Mouse (Mus musculus) spleen, postnatal 36 days (tissue): ENCODE measurements around the gene Lrrc8d.

Experiments used
- DNase-seq, 2 experiments: peaks; one replicate each; pipeline ENCODE4 v3.0.0; 2022; ENCODE audit warnings: low spot score in 2 of 2, mixed read lengths in 1 of 2

The Lrrc8d gene

GRCm38 (mm10) chr5:105765386-105765785, 65.6 kb downstream of the Lrrc8d start:
- no peak for DNase-seq

DNA sequence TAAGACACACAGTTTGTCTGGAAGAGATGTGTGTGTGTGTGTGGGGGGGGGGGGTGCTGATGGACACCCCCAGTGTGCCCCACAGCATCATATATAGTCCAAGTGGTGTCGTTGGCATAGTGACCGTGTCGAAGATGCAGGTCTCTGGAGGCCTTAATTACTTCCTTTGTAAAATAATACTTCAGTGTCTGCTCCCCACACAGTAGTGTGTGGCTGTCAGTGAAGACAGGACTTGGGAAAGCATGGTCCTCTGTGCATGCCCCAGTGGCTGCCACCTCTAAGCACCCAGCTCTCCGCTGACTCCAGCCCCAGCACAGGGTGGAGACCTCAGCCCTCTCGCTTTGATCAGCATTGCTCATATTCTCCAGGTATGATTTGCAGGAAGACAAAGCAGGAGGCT, 76.6 kb downstream of the Lrrc8d start:
- no peak for DNase-seq

- no peak for DNase-seq
Measured at GRCm38 (mm10) chr5:105776978-105777593, 77.3 kb downstream of the Lrrc8d start.

DNA sequence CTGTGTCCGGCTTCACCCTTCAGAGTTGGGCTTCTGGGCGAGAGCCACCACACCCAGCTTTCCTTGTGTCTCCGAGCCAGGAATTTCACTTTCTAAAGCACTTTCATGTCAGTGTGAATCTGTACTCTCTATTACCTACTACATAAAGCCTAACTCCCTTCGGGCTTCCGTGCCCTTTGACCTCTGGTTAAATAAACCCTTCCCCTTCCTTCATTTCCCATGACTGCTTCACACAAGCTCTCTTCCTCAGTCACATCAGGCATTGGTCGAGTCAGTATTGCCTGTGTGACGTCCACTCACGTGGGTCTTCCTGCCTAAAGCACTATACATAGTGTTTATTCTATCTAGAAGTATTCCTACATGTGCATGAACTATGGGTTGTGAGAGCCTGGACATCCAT, 77.9 kb downstream of the Lrrc8d start:
- DNase-seq: no peak

DNA sequence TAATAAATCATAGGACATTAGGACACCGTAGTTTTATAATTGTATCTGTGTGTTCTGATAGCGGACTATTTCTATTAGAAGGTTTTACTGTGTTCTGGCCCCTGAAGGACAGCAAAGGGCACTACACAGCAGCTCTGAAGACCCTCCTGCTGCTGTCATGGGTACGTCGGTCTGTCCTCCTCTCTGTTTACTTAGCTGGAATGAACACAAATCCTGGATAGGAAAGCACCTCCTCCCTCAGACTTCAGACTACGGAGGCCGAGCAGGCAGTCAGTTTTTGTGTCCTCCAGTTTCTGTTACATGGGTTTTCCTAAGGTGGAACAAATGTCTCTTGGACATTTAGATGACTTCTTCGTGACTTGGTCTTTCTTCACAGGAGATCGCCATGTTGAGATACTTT, 78.4 kb downstream of the Lrrc8d start:
- DNase-seq: no peak

- no peak for DNase-seq
Measured at GRCm38 (mm10) chr5:105778723-105779122, 79.0 kb downstream of the Lrrc8d start.

- DNase-seq: no peak
Measured at GRCm38 (mm10) chr5:105779331-105779730, 79.6 kb downstream of the Lrrc8d start.

DNA sequence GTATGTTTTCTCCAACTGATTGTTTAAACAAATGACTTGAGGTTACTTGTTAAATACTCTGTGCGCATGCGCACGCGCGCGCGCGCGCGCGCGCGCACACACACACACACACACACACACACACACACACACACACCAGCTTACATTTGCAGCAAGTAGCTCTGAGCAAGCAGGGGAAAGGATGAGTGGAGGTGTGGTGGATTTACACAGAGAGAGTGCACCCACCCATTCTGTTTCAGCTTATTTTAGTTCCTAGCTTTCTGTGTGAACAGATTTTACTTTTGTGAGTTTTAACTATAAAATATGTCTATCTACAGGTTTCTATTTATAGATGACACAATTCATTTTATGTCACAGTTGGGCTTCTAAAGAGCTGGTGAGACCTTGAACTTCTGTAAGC, 84.1 kb downstream of the Lrrc8d start:
- no peak for DNase-seq

- no peak for DNase-seq
Measured at GRCm38 (mm10) chr5:105784724-105785123, 85.0 kb downstream of the Lrrc8d start.

- no peak for DNase-seq
Measured at GRCm38 (mm10) chr5:105787577-105787976, 87.8 kb downstream of the Lrrc8d start.

DNA sequence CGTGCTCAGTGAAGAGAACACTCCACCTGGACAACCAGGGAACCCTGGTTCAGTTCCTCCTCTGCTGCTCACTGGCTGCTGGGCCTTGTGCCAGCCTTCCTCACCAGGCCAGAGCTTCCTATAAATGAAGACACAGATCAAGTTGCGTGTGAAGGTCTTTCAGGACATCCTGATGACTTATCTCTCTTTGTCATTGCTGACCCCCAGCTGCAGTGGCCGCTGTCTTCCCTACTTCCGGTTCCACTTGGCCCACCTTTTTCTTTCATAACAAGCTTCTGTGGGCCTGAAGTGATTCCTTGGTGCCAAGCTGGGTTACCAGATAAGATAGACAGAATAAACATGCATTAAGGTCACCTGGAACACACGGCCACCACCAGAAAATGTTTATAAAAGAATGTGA, 90.0 kb downstream of the Lrrc8d start:
- no peak for DNase-seq

GRCm38 (mm10) chr5:105792331-105792801, 92.6 kb downstream of the Lrrc8d start:
- no peak for DNase-seq

GRCm38 (mm10) chr5:105792853-105793547, 93.2 kb downstream of the Lrrc8d start:
- DNase-seq: no peak

- DNase-seq: no peak
Measured at GRCm38 (mm10) chr5:105793548-105793940, 93.8 kb downstream of the Lrrc8d start.

DNA sequence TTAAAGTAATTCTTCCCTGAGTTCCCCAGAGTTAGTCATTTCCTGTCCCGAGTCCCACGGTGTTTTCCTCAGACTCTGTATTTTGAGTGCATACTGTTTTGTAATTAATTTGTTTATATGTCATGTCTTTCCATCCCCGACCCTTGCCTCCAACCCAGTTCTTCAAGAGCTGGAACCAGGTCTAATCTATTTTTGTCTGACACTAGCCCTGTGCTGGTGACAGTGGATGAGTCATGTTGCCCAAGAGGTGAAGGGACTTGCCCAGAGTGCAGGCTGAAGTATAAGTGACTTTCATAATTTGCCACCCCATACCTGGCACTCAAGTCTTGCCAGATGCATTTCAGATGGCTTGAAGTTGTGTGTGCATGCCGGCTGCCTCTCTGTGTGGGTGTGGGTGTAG, 98.7 kb downstream of the Lrrc8d start:
- no peak for DNase-seq

- DNase-seq: no peak
Measured at GRCm38 (mm10) chr5:105799850-105800635, 100.3 kb downstream of the Lrrc8d start.

DNA sequence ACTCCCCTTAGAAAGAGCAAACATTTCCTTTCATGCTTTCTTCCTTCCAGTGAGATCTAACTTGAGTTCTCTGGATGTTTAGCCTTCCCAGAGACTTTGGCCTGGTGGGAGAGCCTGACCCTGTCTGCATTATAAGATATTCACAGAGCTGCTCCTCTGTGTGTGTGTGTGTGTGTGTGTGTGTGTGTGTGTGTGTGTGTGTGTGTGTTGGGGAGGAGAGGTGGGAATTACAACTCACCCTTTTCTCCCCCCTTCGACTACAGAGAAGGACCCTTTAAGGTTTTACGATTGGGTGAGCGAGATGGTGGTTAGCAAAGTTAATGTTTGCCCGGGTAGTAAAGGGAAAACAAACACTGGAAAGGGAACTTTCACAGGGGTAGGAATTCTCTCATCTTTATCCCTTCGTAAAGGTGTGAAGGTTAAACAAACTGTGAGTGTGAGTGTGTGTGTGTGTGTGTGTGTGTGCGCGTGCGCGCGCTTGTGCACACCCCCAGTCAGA, 101.3 kb downstream of the Lrrc8d start:
- DNase-seq: no peak

- DNase-seq: no peak
Measured at GRCm38 (mm10) chr5:105805955-105806354, 106.2 kb downstream of the Lrrc8d start.

DNA sequence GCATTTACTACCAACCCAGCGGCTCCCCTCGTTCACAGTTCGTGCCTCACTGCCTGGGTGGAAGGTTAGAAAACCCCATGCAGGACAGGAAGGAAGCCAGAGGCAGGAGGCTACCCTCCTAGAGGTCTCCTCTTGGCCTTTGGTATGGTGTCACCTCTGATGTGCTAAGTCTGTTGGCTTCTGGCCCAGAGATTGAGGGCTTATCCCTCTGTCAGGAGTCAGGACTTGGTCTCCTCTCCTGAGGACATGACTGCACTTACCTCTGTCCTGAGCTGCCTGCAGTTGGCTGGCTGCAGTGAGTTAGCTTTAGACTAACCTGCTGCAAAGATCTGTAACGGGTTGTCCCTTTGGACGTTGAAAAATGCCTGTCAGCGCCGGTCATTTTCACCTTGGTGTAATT, 107.7 kb downstream of the Lrrc8d start:
- DNase-seq: no peak

DNA sequence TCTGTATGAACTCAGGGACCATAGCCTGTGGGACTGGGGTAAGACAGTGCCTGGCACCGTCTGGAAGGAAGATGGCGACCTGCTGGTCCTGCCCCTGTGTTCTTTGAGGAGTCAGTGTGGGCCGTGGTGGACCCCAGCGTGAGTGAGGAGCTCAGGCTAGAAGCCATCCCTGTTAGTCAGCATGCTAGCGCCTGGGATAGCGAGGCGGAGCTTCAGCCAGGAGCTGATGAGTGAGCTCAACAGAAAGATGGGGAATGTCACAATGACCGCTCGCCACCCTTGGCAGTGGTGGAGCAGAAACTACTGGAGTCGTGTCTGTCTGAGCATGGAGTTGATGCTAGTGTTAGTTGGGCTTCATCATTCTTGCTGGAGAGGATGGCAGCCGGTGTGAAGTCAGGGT, 109.3 kb downstream of the Lrrc8d start:
- no peak for DNase-seq

DNA sequence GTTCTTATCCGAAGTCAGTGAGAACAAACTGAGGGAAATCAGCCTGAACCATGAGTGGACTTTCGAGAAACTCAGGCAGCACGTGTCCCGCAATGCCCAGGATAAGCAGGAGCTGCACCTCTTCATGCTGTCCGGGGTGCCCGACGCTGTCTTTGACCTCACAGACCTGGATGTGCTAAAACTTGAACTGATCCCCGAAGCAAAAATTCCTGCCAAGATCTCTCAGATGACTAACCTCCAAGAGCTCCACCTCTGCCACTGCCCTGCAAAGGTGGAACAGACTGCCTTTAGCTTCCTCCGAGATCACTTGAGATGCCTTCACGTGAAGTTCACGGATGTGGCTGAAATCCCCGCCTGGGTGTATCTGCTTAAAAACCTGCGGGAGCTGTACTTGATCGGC, 113.3 kb downstream of the Lrrc8d start:
- DNase-seq: no peak

GRCm38 (mm10) chr5:105813974-105814373, 114.2 kb downstream of the Lrrc8d start:
- no peak for DNase-seq

GRCm38 (mm10) chr5:105816118-105816517, 116.3 kb downstream of the Lrrc8d start:
- DNase-seq: no peak
